Mouse (Mus musculus) liver, embryonic 15.5 days (tissue): Measurements from ENCODE around the gene Dock9. TPM values are rescaled to one million over a fixed set of nuclear protein-coding genes. Genes with fewer than 3 reads are reported as not detected.
A peak's percentile ranks its signal among the peaks of the same experiment; 100 is the strongest.

ENCODE experiments used
- ATAC-seq: fragments of 200-750 bp; cut with Nextera tagmentation; 2 replicates; pipeline ENCODE4 v1.8.0; 2017; ENCODE audit warnings: moderate number of reproducible peaks, mild to moderate bottlenecking, moderate library complexity; ENCODE audit not compliant: insufficient read depth
- H3K27ac ChIP-seq: fragments of 300-500 bp; sonication (generic); replicated peaks from 2 replicates; pipeline ENCODE4 v1.5.1; 2015; ENCODE audit warnings: mild to moderate bottlenecking, inconsistent platforms
- H3K27me3 ChIP-seq: fragments of 300-500 bp; sonication (generic); 2 replicates; pipeline ENCODE4 v1.6.1; 2015; ENCODE audit warnings: mild to moderate bottlenecking, inconsistent platforms
- H3K36me3 ChIP-seq: fragments of 300-500 bp; sonication (generic); replicated peaks from 2 replicates; pipeline ENCODE4 v1.6.1; 2015; ENCODE audit warnings: moderate library complexity, mild to moderate bottlenecking, inconsistent platforms
- H3K4me1 ChIP-seq: fragments of 300-500 bp; sonication (generic); replicated peaks from 2 replicates; pipeline ENCODE4 v1.6.1; 2015; ENCODE audit warnings: inconsistent platforms
- H3K4me2 ChIP-seq: fragments of 300-500 bp; sonication (generic); 2 replicates; pipeline ENCODE4 v1.6.1; 2015; ENCODE audit warnings: moderate library complexity, mild to moderate bottlenecking, inconsistent platforms
- H3K4me3 ChIP-seq: fragments of 300-500 bp; sonication (generic); replicated peaks from 2 replicates; pipeline ENCODE4 v1.5.1; 2015; ENCODE audit warnings: mild to moderate bottlenecking, inconsistent platforms
- H3K9ac ChIP-seq: fragments of 300-500 bp; sonication (generic); 2 replicates; pipeline ENCODE4 v1.6.1; 2015; ENCODE audit warnings: moderate library complexity, mild to moderate bottlenecking, inconsistent platforms
- H3K9me3 ChIP-seq: fragments of 300-500 bp; sonication (generic); replicated peaks from 2 replicates; pipeline ENCODE4 v1.6.1; 2016; ENCODE audit warnings: inconsistent platforms
- WGBS: fragments of 180-500 bp; shearing (Covaris S2); methylation state at CpG from one replicate; pipeline ENCODE4 v1.1.7; 2015; ENCODE audit warnings: mixed read lengths; ENCODE audit not compliant: insufficient replicate concordance; 5-methylcytosine and 5-hydroxymethylcytosine counted together
- polyA plus RNA-seq: library from polyadenylated mRNA; unstranded; fragments of >200 nt; fragmentation: Nextera tagmentation; extraction: Ambion mirVana; gene quantifications from 2 replicates; pipeline ENCODE4 v1.2.1, GENCODE M21; 2015

Gene Dock9
- polyA plus RNA-seq, 1 experiment from 2014 or later = 1.2 TPM

- 53% methylated on average over 12 of the region's 12 CpGs for WGBS
- H3K36me3 ChIP-seq = no peaks in the 10 kb centered on the region
- no peak overlapping the region for H3K4me3 ChIP-seq
- no peak overlapping the region for H3K9ac ChIP-seq
- no peaks in the 10 kb centered on the region for H3K9me3 ChIP-seq
- H3K4me2 ChIP-seq = no peak overlapping the region
- H3K4me1 ChIP-seq = no peaks in the 10 kb centered on the region
- no peak overlapping the region for H3K27ac ChIP-seq
- no peaks in the 10 kb centered on the region for H3K27me3 ChIP-seq
- no peak for ATAC-seq
Observed at GRCm38 (mm10) chr14:121659061-121659824, 138.4 kb downstream of the Dock9 start.

- Histone ChIP-seq H3K36me3 (no peaks in the 10 kb centered on the region), H3K4me3 (no peak overlapping the region), H3K4me1 (no peaks in the 10 kb centered on the region), H3K27me3 (no peaks in the 10 kb centered on the region), H3K9me3 (no peaks in the 10 kb centered on the region), H3K9ac (no peak overlapping the region), H3K4me2 (no peak overlapping the region), H3K27ac (no peak overlapping the region)
- WGBS = 70% methylated on average over 9 of the region's 9 CpGs
- ATAC-seq = no peak
Observed at GRCm38 (mm10) chr14:121658537-121658936, 139.1 kb downstream of the Dock9 start.

- 38% methylated on average over 7 of the region's 7 CpGs for WGBS
- no peak for ATAC-seq
- no peak overlapping the region for H3K4me2 ChIP-seq
- no peak overlapping the region for H3K4me3 ChIP-seq
- no peaks in the 10 kb centered on the region for H3K4me1 ChIP-seq
- no peaks in the 10 kb centered on the region for H3K27me3 ChIP-seq
- H3K27ac ChIP-seq = no peak overlapping the region
- H3K36me3 ChIP-seq = no peaks in the 10 kb centered on the region
- no peaks in the 10 kb centered on the region for H3K9me3 ChIP-seq
- H3K9ac ChIP-seq = no peak overlapping the region
Observed at GRCm38 (mm10) chr14:121657633-121658032, 140.0 kb downstream of the Dock9 start.

- no peak overlapping the region for H3K9ac ChIP-seq
- H3K4me3 ChIP-seq = no peak overlapping the region
- no peaks in the 10 kb centered on the region for H3K4me1 ChIP-seq
- no peaks in the 10 kb centered on the region for H3K36me3 ChIP-seq
- 70% methylated on average over 10 of the region's 10 CpGs for WGBS
- no peak for ATAC-seq
- no peak overlapping the region for H3K27ac ChIP-seq
- no peaks in the 10 kb centered on the region for H3K9me3 ChIP-seq
- H3K27me3 ChIP-seq = no peaks in the 10 kb centered on the region
- H3K4me2 ChIP-seq = no peak overlapping the region
Observed at GRCm38 (mm10) chr14:121656912-121657311, 140.7 kb downstream of the Dock9 start.

GRCm38 (mm10) chr14:121654977-121655376, 142.7 kb downstream of the Dock9 start:
- Histone ChIP-seq H3K9ac (no peak overlapping the region), H3K9me3 (no peaks in the 10 kb centered on the region), H3K27me3 (no peaks in the 10 kb centered on the region), H3K36me3 (no peaks in the 10 kb centered on the region), H3K4me2 (no peak overlapping the region), H3K4me1 (no peaks in the 10 kb centered on the region), H3K4me3 (no peak overlapping the region), H3K27ac (no peak overlapping the region)
- ATAC-seq = no peak
- 36% methylated on average over 2 of the region's 2 CpGs for WGBS

GRCm38 (mm10) chr14:121654416-121654967, 143.1 kb downstream of the Dock9 start:
- no peaks in the 10 kb centered on the region for H3K9me3 ChIP-seq
- no peak overlapping the region for H3K4me3 ChIP-seq
- no peaks in the 10 kb centered on the region for H3K36me3 ChIP-seq
- H3K27ac ChIP-seq = no peak overlapping the region
- H3K9ac ChIP-seq = no peak overlapping the region
- H3K4me1 ChIP-seq = no peaks in the 10 kb centered on the region
- no peak for ATAC-seq
- no peaks in the 10 kb centered on the region for H3K27me3 ChIP-seq
- 31% methylated on average over 7 of the region's 7 CpGs for WGBS
- H3K4me2 ChIP-seq = no peak overlapping the region

- 66% methylated on average over 10 of the region's 10 CpGs for WGBS
- H3K36me3 ChIP-seq = no peaks in the 10 kb centered on the region
- H3K4me1 ChIP-seq = no peaks in the 10 kb centered on the region
- H3K27ac ChIP-seq = no peak overlapping the region
- H3K4me2 ChIP-seq = no peak overlapping the region
- H3K9me3 ChIP-seq = no peaks in the 10 kb centered on the region
- no peak overlapping the region for H3K4me3 ChIP-seq
- H3K9ac ChIP-seq = no peak overlapping the region
- no peak for ATAC-seq
- H3K27me3 ChIP-seq = no peaks in the 10 kb centered on the region
Observed at GRCm38 (mm10) chr14:121653717-121654116, 143.9 kb downstream of the Dock9 start.

- no peak for ATAC-seq
- Histone ChIP-seq H3K4me2 (no peak overlapping the region), H3K9ac (no peak overlapping the region), H3K9me3 (no peaks in the 10 kb centered on the region), H3K36me3 (no peaks in the 10 kb centered on the region), H3K4me3 (no peak overlapping the region), H3K4me1 (no peaks in the 10 kb centered on the region), H3K27me3 (no peaks in the 10 kb centered on the region), H3K27ac (no peak overlapping the region)
- 72% methylated on average over 7 of the region's 7 CpGs for WGBS
Observed at GRCm38 (mm10) chr14:121653241-121653640, 144.4 kb downstream of the Dock9 start.

- WGBS = 24% methylated on average over 9 of the region's 9 CpGs
- Histone ChIP-seq H3K36me3 (no peaks in the 10 kb centered on the region), H3K4me3 (no peak overlapping the region), H3K4me1 (no peaks in the 10 kb centered on the region), H3K9ac (no peak overlapping the region), H3K9me3 (no peaks in the 10 kb centered on the region), H3K27me3 (no peaks in the 10 kb centered on the region), H3K27ac (no peak overlapping the region), H3K4me2 (no peak overlapping the region)
- ATAC-seq = 0 out of 2 replicates have a peak, but pooled peaks have one; percentile 25
Observed at GRCm38 (mm10) chr14:121648581-121649060, 149.0 kb downstream of the Dock9 start.

GRCm38 (mm10) chr14:121647693-121648092, 149.9 kb downstream of the Dock9 start:
- H3K27me3 ChIP-seq = no peaks in the 10 kb centered on the region
- H3K4me3 ChIP-seq = no peak overlapping the region
- H3K4me1 ChIP-seq = no peaks in the 10 kb centered on the region
- no peak overlapping the region for H3K9ac ChIP-seq
- H3K36me3 ChIP-seq = no peaks in the 10 kb centered on the region
- H3K9me3 ChIP-seq = no peaks in the 10 kb centered on the region
- no peak overlapping the region for H3K4me2 ChIP-seq
- ATAC-seq = no peak
- 25% methylated on average over 6 of the region's 6 CpGs for WGBS
- H3K27ac ChIP-seq = no peak overlapping the region

GRCm38 (mm10) chr14:121646617-121647016, 151.0 kb downstream of the Dock9 start:
- H3K9ac ChIP-seq = no peak overlapping the region
- H3K27me3 ChIP-seq = no peaks in the 10 kb centered on the region
- H3K4me2 ChIP-seq = no peak overlapping the region
- WGBS = 15% methylated on average over 10 of the region's 10 CpGs
- no peak overlapping the region for H3K27ac ChIP-seq
- H3K36me3 ChIP-seq = no peaks in the 10 kb centered on the region
- no peaks in the 10 kb centered on the region for H3K4me1 ChIP-seq
- no peak for ATAC-seq
- no peak overlapping the region for H3K4me3 ChIP-seq
- no peaks in the 10 kb centered on the region for H3K9me3 ChIP-seq
